Mouse (Mus musculus): ENCODE data around the gene Psmb5.

DNA sequence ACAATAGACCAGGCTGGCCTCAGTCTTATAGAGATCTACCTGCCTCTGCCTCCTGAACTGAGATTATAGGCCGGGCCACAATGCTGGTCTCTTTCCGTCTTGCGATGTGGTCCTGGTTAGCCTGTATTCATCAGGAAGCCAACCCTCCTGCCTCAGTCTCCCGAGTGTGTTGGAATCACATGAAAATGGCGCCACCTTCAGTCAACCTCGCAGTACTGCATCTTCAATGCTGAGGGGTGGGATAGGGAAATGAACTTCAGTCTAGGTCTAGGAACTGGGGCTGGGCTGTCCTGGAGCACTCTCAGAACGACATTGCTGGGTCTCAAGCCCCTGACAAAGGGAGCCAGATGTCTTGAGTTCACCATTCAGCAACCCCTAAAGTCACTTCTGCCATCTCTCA lies 20.7 kb downstream of the Psmb5 start:
- TF ChIP-seq POLR2A (IDR thresholded peaks at IDR 0.05; ENCODE audit: low read depth, low read length) (no peak), CTCF (IDR thresholded peaks at IDR 0.05; ENCODE audit: borderline replicate concordance, insufficient read depth, low read length) (0 out of 2 replicates have a peak, but pooled peaks have one; percentile 14)

All from embryonic fibroblast, embryonic 13.5 days (primary cell).